Mouse (Mus musculus): ENCODE measurements around the gene Olfr108. TPM values are rescaled to one million over a fixed set of nuclear protein-coding genes. Genes with fewer than 3 reads are reported as not detected.

Olfr108 gene
- not detected in 2 replicates for polyA plus RNA-seq (2012; rRNA removed)

GRCm38 (mm10) chr17:37445180-37445579 is at the start of gene Olfr108:
TSS of gene Olfr108 (plus strand) at chr17:37445480.

GRCm38 (mm10) chr17:37398926-37399325 is 46.4 kb upstream of the Olfr108 start, which contains the start of gene Olfr107:
TSS of gene Olfr107 (plus strand) at chr17:37399226.

GRCm38 (mm10) chr17:37458616-37459015 is 13.3 kb downstream of the Olfr108 start, which contains the start of gene Olfr109:
TSS of gene Olfr109 (plus strand) at chr17:37458916.

GRCm38 (mm10) chr17:37483452-37483851 is 38.2 kb downstream of the Olfr108 start, which contains the start of gene H2-M2:
TSS of gene H2-M2 (minus strand) at chr17:37483552.

GRCm38 (mm10) chr17:37491930-37492518 is 46.7 kb downstream of the Olfr108 start, which contains the start of gene Olfr110:
TSS of gene Olfr110 (plus strand) at chr17:37492468.

Other genes starting within 250 kb of the Olfr108 start
- gene Olfr94, start 244.5 kb upstream of the Olfr108 start, polyA plus RNA-seq (2012; rRNA removed): not detected in 2 replicates
- 0.03 and 0.04 TPM in 2 replicates for gene Olfr95, start 232.4 kb upstream of the Olfr108 start, polyA plus RNA-seq (2012; rRNA removed)
- not detected in 2 replicates for gene Olfr96, start 225.3 kb upstream of the Olfr108 start, polyA plus RNA-seq (2012; rRNA removed)
- not detected in 2 replicates for gene Olfr97, start 208.2 kb upstream of the Olfr108 start, polyA plus RNA-seq (2012; rRNA removed)
- not detected in 2 replicates for gene Olfr98, start 181.7 kb upstream of the Olfr108 start, polyA plus RNA-seq (2012; rRNA removed)
- 0.83 and 0.98 TPM in 2 replicates for gene H2-M3, start 175.3 kb upstream of the Olfr108 start, polyA plus RNA-seq (2012; rRNA removed)
- not detected in 2 replicates for gene Olfr99, start 162.0 kb upstream of the Olfr108 start, polyA plus RNA-seq (2012; rRNA removed)
- gene Olfr101, start 141.2 kb upstream of the Olfr108 start, polyA plus RNA-seq (2012; rRNA removed): not detected in 2 replicates
- gene Olfr102, start 128.4 kb upstream of the Olfr108 start, polyA plus RNA-seq (2012; rRNA removed): not detected in 2 replicates
- gene Olfr103, start 105.8 kb upstream of the Olfr108 start, polyA plus RNA-seq (2012; rRNA removed): not detected in 2 replicates
- gene Olfr104-ps, start 85.9 kb upstream of the Olfr108 start, polyA plus RNA-seq (2012; rRNA removed): not detected in 2 replicates
- gene Olfr105-ps, start 66.4 kb upstream of the Olfr108 start, polyA plus RNA-seq (2012; rRNA removed): not detected in 2 replicates
- not detected in 2 replicates for gene Olfr106-ps, start 55.1 kb upstream of the Olfr108 start, polyA plus RNA-seq (2012; rRNA removed)
- gene Olfr107, start 46.3 kb upstream of the Olfr108 start, polyA plus RNA-seq (2012; rRNA removed): not detected in 2 replicates
- gene Olfr109, start 13.4 kb downstream of the Olfr108 start, polyA plus RNA-seq (2012; rRNA removed): not detected in 2 replicates
- not detected in 2 replicates for gene H2-M2, start 38.1 kb downstream of the Olfr108 start, polyA plus RNA-seq (2012; rRNA removed)
- gene Olfr110, start 47.0 kb downstream of the Olfr108 start, polyA plus RNA-seq (2012; rRNA removed): 0.03 TPM in 1 of 2 replicates, not detected in the other
- gene Olfr111, start 62.5 kb downstream of the Olfr108 start, polyA plus RNA-seq (2012; rRNA removed): 0.04 and 0.05 TPM in 2 replicates
- not detected in 2 replicates for gene Olfr112, start 124.0 kb downstream of the Olfr108 start, polyA plus RNA-seq (2012; rRNA removed)
- not detected in 2 replicates for gene Olfr113, start 132.2 kb downstream of the Olfr108 start, polyA plus RNA-seq (2012; rRNA removed)
- not detected in 2 replicates for gene Olfr114, start 147.3 kb downstream of the Olfr108 start, polyA plus RNA-seq (2012; rRNA removed)
- gene Olfr115, start 181.6 kb downstream of the Olfr108 start, polyA plus RNA-seq (2012; rRNA removed): not detected in 2 replicates
- not detected in 2 replicates for gene Olfr116, start 181.7 kb downstream of the Olfr108 start, polyA plus RNA-seq (2012; rRNA removed)
- gene Olfr117, start 218.3 kb downstream of the Olfr108 start, polyA plus RNA-seq (2012; rRNA removed): not detected in 2 replicates
- gene Olfr118, start 221.5 kb downstream of the Olfr108 start, polyA plus RNA-seq (2012; rRNA removed): not detected in 2 replicates

Measured in central nervous system, embryonic 18 days (tissue).